Comparison of ENCODE assay signal across 23 mouse cellular contexts in genomic region chr6:58847836-58848235, GRCm38 (mm10). TPM values are rescaled to one million over a fixed set of nuclear protein-coding genes. Genes with fewer than 3 reads are reported as not detected.
DNase-seq lines count a peak whose midpoint lies in the region; ATAC-seq lines count a peak whose summit lies in the region.
"Had no signal": no experiment of that assay in that cellular context is flagged by ENCODE, and none has a peak within 500 bp of the region (broad histone marks: within the 10 kb centered on the region; RNA-seq: fewer than 3 reads in every experiment).

No protein-coding gene starts in this region.

- H3K27me3 ChIP-seq in kidney, embryonic 14.5 days (ENCODE audit: control insufficient read depth, insufficient read depth, low read length): no peaks in the 10 kb centered on the region
- no peaks in the 10 kb centered on the region for H3K27me3 ChIP-seq in forebrain, embryonic 13.5 days
- H3K27me3 ChIP-seq: embryonic facial prominence, embryonic 15.5 days; limb, embryonic 12.5 days; liver, embryonic 15.5 days had no signal

- no peaks in the 10 kb centered on the region for H3K4me1 ChIP-seq in kidney, embryonic 14.5 days (ENCODE audit: control insufficient read depth, insufficient read depth, low read length)
- H3K4me1 ChIP-seq in forebrain, embryonic 13.5 days: peaks cover 8% of the 10 kb centered on the region; the same call in 1 of the 2 replicates
- H3K4me1 ChIP-seq: embryonic facial prominence, embryonic 15.5 days; limb, embryonic 12.5 days; liver, embryonic 15.5 days; midbrain, embryonic 10.5 days had no signal

- no peaks in the 10 kb centered on the region for H3K36me3 ChIP-seq in kidney, embryonic 14.5 days (ENCODE audit: control insufficient read depth, insufficient read depth, low read length)
- H3K36me3 ChIP-seq in forebrain, embryonic 13.5 days (ENCODE audit: poor library complexity, severe bottlenecking): peaks cover 5% of the 10 kb centered on the region; the same call in 1 of the 2 replicates
- H3K36me3 ChIP-seq: embryonic facial prominence, embryonic 15.5 days; limb, embryonic 12.5 days; liver, embryonic 15.5 days; midbrain, embryonic 10.5 days had no signal

- no peak overlapping the region for H3K4me2 ChIP-seq in kidney, embryonic 14.5 days (replicated peaks; ENCODE audit: low read depth, low read length)
- no peak overlapping the region for H3K4me2 ChIP-seq in forebrain, embryonic 13.5 days
- H3K4me2 ChIP-seq: embryonic facial prominence, embryonic 15.5 days; heart, embryonic 11.5 days; limb, embryonic 12.5 days; liver, embryonic 15.5 days had no signal

- no peak overlapping the region for H3K27ac ChIP-seq in kidney, embryonic 14.5 days (ENCODE audit: low read depth, low read length)
- H3K27ac ChIP-seq in forebrain, embryonic 13.5 days: no peak overlapping the region
- H3K27ac ChIP-seq: embryonic facial prominence, embryonic 15.5 days; hindbrain, postnatal 0 days; limb, embryonic 12.5 days; liver, embryonic 15.5 days; midbrain, embryonic 10.5 days had no signal

- H3K4me3 ChIP-seq in kidney, embryonic 14.5 days (ENCODE audit: low read length): no peak overlapping the region
- H3K4me3 ChIP-seq in forebrain, embryonic 13.5 days: no peak overlapping the region
- H3K4me3 ChIP-seq: embryonic facial prominence, embryonic 15.5 days; limb, embryonic 12.5 days; liver, embryonic 15.5 days; midbrain, embryonic 10.5 days had no signal

- 77% methylated on average over 5 of the region's 5 CpGs for WGBS in kidney, embryonic 14.5 days
- WGBS in forebrain, embryonic 13.5 days: 94% methylated on average over 5 of the region's 5 CpGs

- no peaks in the 10 kb centered on the region for H3K9me3 ChIP-seq in kidney, embryonic 14.5 days (ENCODE audit: control insufficient read depth, low read length)
- no peaks in the 10 kb centered on the region for H3K9me3 ChIP-seq in forebrain, embryonic 13.5 days (replicated peaks)
- H3K9me3 ChIP-seq: embryonic facial prominence, embryonic 15.5 days; limb, embryonic 12.5 days; liver, embryonic 15.5 days; midbrain, embryonic 10.5 days had no signal

- no peak overlapping the region for H3K9ac ChIP-seq in kidney, embryonic 14.5 days (ENCODE audit: low read depth, low read length)
- H3K9ac ChIP-seq in forebrain, embryonic 13.5 days: no peak overlapping the region
- H3K9ac ChIP-seq: embryonic facial prominence, embryonic 15.5 days; limb, embryonic 12.5 days; liver, embryonic 15.5 days had no signal

- DNase-seq in kidney, adult 8-10 months: peak; percentile 32 to 46
- DNase-seq in 3T3-L1 (ENCODE audit: low read depth, low spot score) (peak; percentile 100), adipocyte (ENCODE audit: low spot score) (peak; percentile 89)
- DNase-seq in fibroblast of lung, adult 2 months (ENCODE audit: low read depth): peak; percentile 96
- no peak for DNase-seq in layer of hippocampus, postnatal 36 days
- no peak for DNase-seq in frontal cortex, postnatal 25 days (ENCODE audit: low spot score in 2 of 2)
- DNase-seq: cerebellum, adult 9-10 months; gastrocnemius, postnatal 25 days; lung, postnatal 14 days; right cerebral cortex, postnatal 14 days; thymus, postnatal 36 days had no signal

- no peak for ATAC-seq in kidney, embryonic 14.5 days (ENCODE audit: low FRiP score, low TSS enrichment)
- ATAC-seq in forebrain, embryonic 13.5 days: no peak
- ATAC-seq: activated CD4-positive, CD25-positive, alpha-beta regulatory T cell, adult 4 months; CD4-positive, CD25-positive, alpha-beta regulatory T cell, adult 4 months; hindbrain, postnatal 0 days had no signal

RNA-seq across cellular contexts. Expression of gene Herc3, which starts 16.6 kb away (rescaled TPM):
- polyA plus RNA-seq in kidney, embryonic 14.5 days (2014; fragmentation: Nextera tagmentation; extraction: Ambion mirVana): 5.0 and 10.4 TPM in 2 replicates
- total RNA-seq in layer of hippocampus, postnatal 36 days (2021): 100 to 1,000 TPM; 226 to 248 TPM
- polyA plus RNA-seq in forebrain, embryonic 13.5 days (2015; fragmentation: Nextera tagmentation; extraction: Ambion mirVana): 14.6 and 15.0 TPM in 2 replicates

RNA-seq across cellular contexts. Expression of gene Nap1l5, which starts 59.0 kb away (rescaled TPM):
- polyA plus RNA-seq in kidney, embryonic 14.5 days (2014; fragmentation: Nextera tagmentation; extraction: Ambion mirVana): 0.44 and 1.1 TPM in 2 replicates
- total RNA-seq in layer of hippocampus, postnatal 36 days (2021): 100 to 1,000 TPM; 242 to 285 TPM
- 49.1 and 52.6 TPM in 2 replicates for polyA plus RNA-seq in forebrain, embryonic 13.5 days (2015; fragmentation: Nextera tagmentation; extraction: Ambion mirVana)
- total RNA-seq: MEL; neutrophil, adult 5-6 weeks had no signal
- polyA plus RNA-seq: CD4-positive, CD25-positive, alpha-beta regulatory T cell, adult 4 months had no signal

Comparison
In these comparisons a context has a peak if more than half of its experiments do, and no peak if none do; other contexts are left out.
1. DNase-seq: peak in kidney, adult 8-10 months (2 of 2), 3T3-L1 (single experiment), adipocyte (single experiment) and fibroblast of lung, adult 2 months (single experiment); none in layer of hippocampus, postnatal 36 days (0 of 2) and frontal cortex, postnatal 25 days (0 of 2).
2. RNA of gene Nap1l5, which starts 59.0 kb away (polyA plus RNA-seq): 49.1 to 52.6 TPM in forebrain, embryonic 13.5 days; 0.44 to 1.1 TPM in kidney, embryonic 14.5 days; every median in the first group is over 10 times any median in the second.